Mouse (Mus musculus) inflammation-experienced regulatory T-cells, adult 16 weeks (primary cell): ENCODE measurements around the gene Tent4b. TPM values are rescaled to one million over a fixed set of nuclear protein-coding genes. Genes with fewer than 3 reads are reported as not detected.

ENCODE experiments used
- polyA plus RNA-seq: library from polyadenylated mRNA; unstranded; fragments of 100-300 nt; shearing (Covaris generic); gene quantifications from one replicate; pipeline ENCODE4 v1.2.1, GENCODE M21; 2017

Gene Tent4b
- 5.1 TPM for polyA plus RNA-seq

DNA sequence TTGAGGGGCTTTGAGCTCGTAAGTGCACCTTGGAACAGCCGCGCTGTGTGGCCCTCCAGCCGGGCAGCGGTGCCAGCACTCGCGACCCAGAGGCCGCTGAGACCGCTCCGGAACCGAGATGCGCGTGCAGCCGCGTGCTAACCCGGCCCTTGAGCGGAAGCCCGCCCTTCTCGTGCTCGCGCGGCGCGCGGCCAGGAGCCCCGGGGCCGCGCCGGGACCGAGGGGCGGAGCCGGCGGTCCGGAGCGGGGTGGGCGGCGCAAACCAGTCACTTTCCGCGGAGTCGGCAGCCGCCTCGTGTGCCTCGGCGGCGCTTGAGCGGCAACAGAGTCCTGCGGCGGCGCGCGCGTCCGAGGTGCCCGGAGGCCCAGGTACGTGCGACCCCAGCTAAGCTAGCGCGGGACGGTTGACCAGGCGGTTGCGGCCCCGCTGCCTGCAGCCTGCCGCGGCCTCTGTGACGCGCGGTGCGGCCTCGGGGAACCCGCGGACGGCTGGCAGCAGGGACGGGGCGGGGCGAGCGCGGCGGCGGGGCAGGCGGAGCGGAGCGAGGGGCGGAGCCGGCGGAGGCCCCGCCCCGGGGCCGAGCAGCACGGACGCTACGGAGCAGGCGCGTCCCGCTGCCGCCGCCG, at the start of gene Tent4b:
TSS of gene Tent4b (plus strand) at position 269 of the 627 bp plus-strand sequence.

GRCm38 (mm10) chr8:88272231-88273050, 73.4 kb downstream of the Tent4b start, which contains the start of gene Adcy7:
Gene Adcy7, plus strand, starts transcription at chr8:88272403.

Other genes with a start within 250 kb of the Tent4b start
- gene Zfp423, start 239.6 kb upstream of the Tent4b start, polyA plus RNA-seq, result not detected
- gene Cnep1r1, start 80.4 kb upstream of the Tent4b start, polyA plus RNA-seq, result 38.7 TPM
- gene Heatr3, start 61.4 kb upstream of the Tent4b start, polyA plus RNA-seq, result 31.1 TPM
- 201 TPM for gene Adcy7, start 73.2 kb downstream of the Tent4b start, polyA plus RNA-seq
- gene Brd7, start 163.0 kb downstream of the Tent4b start, polyA plus RNA-seq, result 28.9 TPM